ENCODE assay signal across 11 mouse cellular contexts in genomic region chr6:145074461-145074860, GRCm38 (mm10). TPM values are rescaled to one million over a fixed set of nuclear protein-coding genes. Genes with fewer than 3 reads are reported as not detected.
DNase-seq lines count a peak whose midpoint lies in the region; ATAC-seq and TF ChIP-seq lines count a peak whose summit lies in the region.
"Had no signal": no experiment of that assay in that cellular context is flagged by ENCODE, and none has a peak within 500 bp of the region (broad histone marks: within the 10 kb centered on the region; RNA-seq: fewer than 3 reads in every experiment).

No protein-coding gene starts in this region.

- H3K4me1 ChIP-seq in stomach, embryonic 16.5 days (ENCODE audit: control insufficient read depth, insufficient read depth, low read length): peaks cover 7% of the 10 kb centered on the region
- no peaks in the 10 kb centered on the region for H3K4me1 ChIP-seq in stomach, postnatal 0 days (replicated peaks; ENCODE audit: control insufficient read depth, insufficient read depth)
- peaks cover 7% of the 10 kb centered on the region; the same call in 1 of the 2 replicates for H3K4me1 ChIP-seq in forebrain, embryonic 12.5 days
- no peaks in the 10 kb centered on the region; the same call in 1 of the 2 replicates for H3K4me1 ChIP-seq in limb, embryonic 14.5 days (ENCODE audit: control insufficient read depth, insufficient read depth, low read length)
- no peaks in the 10 kb centered on the region for H3K4me1 ChIP-seq in kidney, adult 2 months (ENCODE audit: control insufficient read depth, insufficient read depth, low read length)

- H3K9me3 ChIP-seq in stomach, embryonic 16.5 days (replicated peaks; ENCODE audit: control insufficient read depth, low read length): no peaks in the 10 kb centered on the region
- no peaks in the 10 kb centered on the region for H3K9me3 ChIP-seq in stomach, postnatal 0 days (ENCODE audit: control insufficient read depth, low read length)
- no peaks in the 10 kb centered on the region for H3K9me3 ChIP-seq in forebrain, embryonic 12.5 days
- no peaks in the 10 kb centered on the region for H3K9me3 ChIP-seq in limb, embryonic 14.5 days (ENCODE audit: control insufficient read depth, low read length)
- H3K9me3 ChIP-seq: heart, embryonic 15.5 days had no signal

- H3K27me3 ChIP-seq in stomach, embryonic 16.5 days (ENCODE audit: control insufficient read depth, insufficient read depth, low read length): peaks cover 11% of the 10 kb centered on the region
- peaks cover 2% of the 10 kb centered on the region; the same call in 1 of the 2 replicates for H3K27me3 ChIP-seq in stomach, postnatal 0 days (ENCODE audit: control insufficient read depth, insufficient read depth, low read length)
- 0 out of 2 replicates have a peak, but pooled peaks cover 3% of the 10 kb centered on the region for H3K27me3 ChIP-seq in forebrain, embryonic 12.5 days
- 0 out of 2 replicates have a peak, but pooled peaks cover 9% of the 10 kb centered on the region for H3K27me3 ChIP-seq in limb, embryonic 14.5 days (ENCODE audit: control insufficient read depth, insufficient read depth, low read length)
- no peaks in the 10 kb centered on the region for H3K27me3 ChIP-seq in kidney, adult 2 months (replicated peaks; ENCODE audit: control insufficient read depth, insufficient read depth, low read length)

- TF ChIP-seq POLR2A in limb, embryonic 14.5 days (IDR thresholded peaks at IDR 0.05; ENCODE audit: borderline replicate concordance, extremely low read depth, insufficient read depth, insufficient read length): no peak
- TF ChIP-seq POLR2A in kidney, adult 2 months (IDR thresholded peaks at IDR 0.05; ENCODE audit: low read depth, low read length): no peak

- peak overlapping the region; percentile 31; the same call in 1 of the 2 replicates for H3K4me2 ChIP-seq in stomach, embryonic 16.5 days (ENCODE audit: low read depth, low read length)
- H3K4me2 ChIP-seq in stomach, postnatal 0 days (replicated peaks; ENCODE audit: low read depth): no peak overlapping the region
- H3K4me2 ChIP-seq in forebrain, embryonic 12.5 days: peak overlapping the region; percentile 91
- H3K4me2 ChIP-seq in limb, embryonic 14.5 days (replicated peaks; ENCODE audit: low read depth, low read length, severe bottlenecking): peak overlapping the region; percentile 93

- DNase-seq in stomach, postnatal 0 days (ENCODE audit: low spot score): no peak
- DNase-seq in limb, embryonic 14.5 days (ENCODE audit: low spot score): no peak
- DNase-seq in layer of hippocampus, postnatal 36 days: no peak
- DNase-seq in kidney, adult 2 months: no peak
- DNase-seq: kidney, postnatal 14 days; liver; thymus, postnatal 25 days had no signal

- no peak for ATAC-seq in stomach, embryonic 16.5 days (ENCODE audit: insufficient read depth, low FRiP score)
- no peak for ATAC-seq in stomach, postnatal 0 days (ENCODE audit: low FRiP score, low TSS enrichment)
- ATAC-seq in forebrain, embryonic 12.5 days (ENCODE audit: low FRiP score): no peak
- no peak for ATAC-seq in limb, embryonic 14.5 days (ENCODE audit: low FRiP score, low read depth)
- no peak for ATAC-seq in megakaryocyte progenitor cell, adult 5-6 weeks (replicated peaks; ENCODE audit: poor library complexity)

- no peak overlapping the region for H3K4me3 ChIP-seq in stomach, embryonic 16.5 days (replicated peaks; ENCODE audit: low read length)
- H3K4me3 ChIP-seq in stomach, postnatal 0 days (ENCODE audit: low read depth, low read length): no peak overlapping the region
- 0 out of 2 replicates have a peak overlapping the region, but pooled peaks have one; percentile 11 for H3K4me3 ChIP-seq in forebrain, embryonic 12.5 days (replicated peaks)
- H3K4me3 ChIP-seq in limb, embryonic 14.5 days (replicated peaks; ENCODE audit: low read length): peak overlapping the region; percentile 19
- no peak overlapping the region for H3K4me3 ChIP-seq in kidney, adult 2 months (ENCODE audit: insufficient read depth, low read depth, low read length)

- H3K36me3 ChIP-seq in stomach, embryonic 16.5 days (ENCODE audit: control insufficient read depth, insufficient read depth, low read length): no peaks in the 10 kb centered on the region
- H3K36me3 ChIP-seq in stomach, postnatal 0 days (ENCODE audit: control insufficient read depth, insufficient read depth, low read length): no peaks in the 10 kb centered on the region
- H3K36me3 ChIP-seq in forebrain, embryonic 12.5 days (replicated peaks): no peaks in the 10 kb centered on the region
- no peaks in the 10 kb centered on the region for H3K36me3 ChIP-seq in limb, embryonic 14.5 days (ENCODE audit: control insufficient read depth, insufficient read depth, low read length)
- no peaks in the 10 kb centered on the region for H3K36me3 ChIP-seq in kidney, adult 2 months (ENCODE audit: control insufficient read depth, insufficient read depth, low read length)
- H3K36me3 ChIP-seq: heart, embryonic 15.5 days had no signal

- H3K9ac ChIP-seq in stomach, embryonic 16.5 days (ENCODE audit: low read length): no peak overlapping the region
- H3K9ac ChIP-seq in stomach, postnatal 0 days (ENCODE audit: low read length): no peak overlapping the region
- no peak overlapping the region for H3K9ac ChIP-seq in forebrain, embryonic 12.5 days
- peak overlapping the region; percentile 63; the same call in 1 of the 2 replicates for H3K9ac ChIP-seq in limb, embryonic 14.5 days (ENCODE audit: low read depth, low read length, severe bottlenecking)

- no peak for TF ChIP-seq EP300 in stomach, postnatal 0 days (optimal IDR thresholded peaks at IDR 0.05)

- no peak for TF ChIP-seq CTCF in stomach, postnatal 0 days (IDR thresholded peaks at IDR 0.05; ENCODE audit: low read depth)
- TF ChIP-seq CTCF in kidney, adult 2 months (conservative IDR thresholded peaks at IDR 0.05; ENCODE audit: insufficient read depth, insufficient read length, low read depth, low read length): no peak

- no peak overlapping the region for H3K27ac ChIP-seq in stomach, embryonic 16.5 days (ENCODE audit: low read length)
- no peak overlapping the region for H3K27ac ChIP-seq in stomach, postnatal 0 days (replicated peaks)
- H3K27ac ChIP-seq in forebrain, embryonic 12.5 days: no peak overlapping the region
- no peak overlapping the region for H3K27ac ChIP-seq in limb, embryonic 14.5 days (replicated peaks; ENCODE audit: low read depth, low read length)
- H3K27ac ChIP-seq in kidney, adult 2 months (ENCODE audit: insufficient read depth, low read depth, low read length): no peak overlapping the region
- H3K27ac ChIP-seq: heart, embryonic 15.5 days had no signal

RNA-seq across cellular contexts. Expression of gene Bcat1, which starts 1.5 kb away (rescaled TPM):
- polyA plus RNA-seq in stomach, embryonic 16.5 days (2015; fragmentation: Nextera tagmentation; extraction: Ambion mirVana): 15.9 and 24.1 TPM in 2 replicates
- 6.3 and 7.4 TPM in 2 replicates for polyA plus RNA-seq in stomach, postnatal 0 days (2015; fragmentation: Nextera tagmentation; extraction: Ambion mirVana)
- polyA plus RNA-seq in forebrain, embryonic 12.5 days (2016; fragmentation: Nextera tagmentation; extraction: Ambion mirVana): 98.9 and 105 TPM in 2 replicates
- 10.9 and 11.6 TPM in 2 replicates for polyA plus RNA-seq in limb, embryonic 14.5 days (2012; rRNA removed)
- 30.4 and 34.0 TPM in 2 replicates for polyA plus RNA-seq in limb, embryonic 14.5 days (2014; fragmentation: Nextera tagmentation; extraction: Ambion mirVana)
- 100 to 1,000 TPM; 100 to 102 TPM for total RNA-seq in layer of hippocampus, postnatal 36 days (2021)
- total RNA-seq in megakaryocyte progenitor cell, adult 5-6 weeks (2015): 0.27 and 0.29 TPM in 2 replicates
- 1.1 and 1.5 TPM in 2 replicates for total RNA-seq in megakaryocyte progenitor cell, adult 5-6 weeks (2017)
- polyA plus RNA-seq in kidney, adult 2 months (2012; rRNA removed): 10.0 and 10.2 TPM in 2 replicates

RNA-seq across cellular contexts. Expression of gene Lrmp, which starts 41.0 kb away (rescaled TPM):
- 31.4 and 37.9 TPM in 2 replicates for polyA plus RNA-seq in stomach, embryonic 16.5 days (2015; fragmentation: Nextera tagmentation; extraction: Ambion mirVana)
- polyA plus RNA-seq in stomach, postnatal 0 days (2015; fragmentation: Nextera tagmentation; extraction: Ambion mirVana): 15.2 and 17.6 TPM in 2 replicates
- 0.88 and 1.0 TPM in 2 replicates for polyA plus RNA-seq in forebrain, embryonic 12.5 days (2016; fragmentation: Nextera tagmentation; extraction: Ambion mirVana)
- polyA plus RNA-seq in limb, embryonic 14.5 days (2012; rRNA removed): 5.5 TPM in 2 replicates
- polyA plus RNA-seq in limb, embryonic 14.5 days (2014; fragmentation: Nextera tagmentation; extraction: Ambion mirVana): 4.3 and 5.5 TPM in 2 replicates
- 1 to 10 TPM; 3.2 to 3.3 TPM for total RNA-seq in layer of hippocampus, postnatal 36 days (2021)
- total RNA-seq in megakaryocyte progenitor cell, adult 5-6 weeks (2015): 42.1 and 42.6 TPM in 2 replicates
- total RNA-seq in megakaryocyte progenitor cell, adult 5-6 weeks (2017): 93.6 and 125 TPM in 2 replicates
- polyA plus RNA-seq in kidney, adult 2 months (2012; rRNA removed): 2.8 and 6.4 TPM in 2 replicates

Comparison
In these comparisons a context has a peak if more than half of its experiments do, and no peak if none do; other contexts are left out.
1. H3K4me3 ChIP-seq: peak in forebrain, embryonic 12.5 days (single experiment) and limb, embryonic 14.5 days (single experiment); none in stomach, embryonic 16.5 days (single experiment), stomach, postnatal 0 days (single experiment) and kidney, adult 2 months (single experiment).